Mouse (Mus musculus) stomach, embryonic 15.5 days (tissue): Measurements from ENCODE around the gene Irak1. TPM values are rescaled to one million over a fixed set of nuclear protein-coding genes. Genes with fewer than 3 reads are reported as not detected.

Source experiments
- ATAC-seq: fragments of 200-750 bp; cut with Nextera tagmentation; 2 replicates; pipeline ENCODE4 v1.8.0; 2017; ENCODE audit warnings: low read depth, moderate number of reproducible peaks, moderate TSS enrichment; ENCODE audit not compliant: insufficient read depth, low FRiP score
- H3K27ac ChIP-seq: fragments of 300-500 bp; sonication (generic); 2 replicates; pipeline ENCODE4 v1.5.1; 2015; ENCODE audit warnings: mild to moderate bottlenecking, inconsistent platforms
- H3K27me3 ChIP-seq: fragments of 300-500 bp; sonication (generic); replicated peaks from 2 replicates; pipeline ENCODE4 v1.6.1; 2015; ENCODE audit warnings: inconsistent platforms
- H3K36me3 ChIP-seq: fragments of 300-500 bp; sonication (generic); 2 replicates; pipeline ENCODE4 v1.6.1; 2015; ENCODE audit warnings: inconsistent platforms
- H3K4me1 ChIP-seq: fragments of 300-500 bp; sonication (generic); 2 replicates; pipeline ENCODE4 v1.6.1; 2015; ENCODE audit warnings: inconsistent platforms
- H3K4me2 ChIP-seq: fragments of 300-500 bp; sonication (generic); 2 replicates; pipeline ENCODE4 v1.6.1; 2015; ENCODE audit warnings: mild to moderate bottlenecking, inconsistent platforms
- H3K4me3 ChIP-seq: fragments of 300-500 bp; sonication (generic); replicated peaks from 2 replicates; pipeline ENCODE4 v1.5.1; 2015; ENCODE audit warnings: inconsistent platforms
- H3K9ac ChIP-seq: fragments of 300-500 bp; sonication (generic); 2 replicates; pipeline ENCODE4 v1.6.1; 2015; ENCODE audit warnings: inconsistent platforms
- H3K9me3 ChIP-seq: fragments of 300-500 bp; sonication (generic); 2 replicates; pipeline ENCODE4 v1.6.1; 2016; ENCODE audit warnings: inconsistent platforms
- WGBS: fragments of 180-500 bp; shearing (Covaris S2); methylation state at CpG from one replicate; pipeline ENCODE4 v1.1.7; 2015; 5-methylcytosine and 5-hydroxymethylcytosine counted together
- polyA plus RNA-seq: library from polyadenylated mRNA; unstranded; fragments of >200 nt; fragmentation: Nextera tagmentation; extraction: Ambion mirVana; gene quantifications from 2 replicates; pipeline ENCODE4 v1.2.1, GENCODE M21; 2015

Irak1 gene
- polyA plus RNA-seq, result 68.3 and 71.1 TPM in 2 replicates

DNA sequence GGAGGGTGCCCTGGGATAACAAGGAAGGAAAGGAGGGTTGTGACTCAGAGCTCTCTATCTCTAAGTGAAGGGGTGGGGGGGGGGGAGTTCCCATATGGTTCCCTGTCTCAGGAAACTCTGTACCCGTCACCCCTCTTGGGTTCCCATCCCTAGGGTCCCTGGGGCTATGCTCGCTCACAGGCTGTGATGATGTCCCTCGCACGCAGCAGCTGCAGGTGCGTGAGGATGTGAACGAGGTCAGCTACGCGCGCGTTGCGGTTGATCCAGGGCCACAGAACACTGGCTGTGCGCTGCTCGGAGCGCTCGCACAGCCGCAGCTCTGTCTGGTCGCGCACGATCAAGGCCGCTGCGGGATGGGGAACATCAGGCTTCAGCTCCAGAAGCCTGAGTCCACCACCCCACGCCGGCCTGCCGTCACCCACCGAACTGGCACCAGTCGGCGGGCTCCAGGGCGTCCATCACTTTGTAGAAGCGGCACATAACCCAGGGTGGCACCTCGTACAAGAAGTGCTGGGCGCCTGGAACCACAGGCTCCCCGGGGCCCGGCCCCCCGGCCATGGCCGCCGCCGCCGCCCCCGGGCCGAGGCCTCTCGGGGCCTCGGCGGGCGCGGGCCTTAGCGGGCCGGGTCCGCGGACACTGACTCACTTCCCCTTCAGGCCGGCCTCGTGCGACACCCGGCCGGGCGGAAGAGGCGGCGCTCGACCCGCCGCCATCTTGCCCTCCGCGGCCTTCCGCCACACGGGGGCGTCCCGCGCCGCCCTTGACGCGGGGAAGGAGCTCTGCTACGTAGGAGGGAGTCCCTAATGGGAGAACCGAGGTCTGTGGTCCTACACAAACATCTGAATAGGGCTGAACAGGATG is at the start of gene Irak1:
TSS of gene Irak1 (minus strand) at position 731 of the 862 bp plus-strand sequence.
- peak within 1 kb of the TSS; percentile 53 for H3K4me2 ChIP-seq
- H3K27me3 ChIP-seq, result no peaks in the 10 kb centered on the region
- H3K4me3 ChIP-seq, result peak within 1 kb of the TSS; percentile 58
- no peaks in the 10 kb centered on the region for H3K4me1 ChIP-seq
- H3K27ac ChIP-seq, result peak within 1 kb of the TSS; percentile 77
- WGBS, result 19% methylated on average over 66 of the region's 72 CpGs
- peak; percentile 87 for ATAC-seq
- H3K36me3 ChIP-seq, result no peaks in the 10 kb centered on the region
- H3K9me3 ChIP-seq, result no peaks in the 10 kb centered on the region
- H3K9ac ChIP-seq, result peak within 1 kb of the TSS; percentile 71

- Histone ChIP-seq H3K27ac (no peak overlapping the region), H3K4me3 (no peak overlapping the region), H3K9ac (no peak overlapping the region)
Measured at GRCm38 (mm10) chrX:74070794-74071193, 47.1 kb upstream of the Irak1 start.

DNA sequence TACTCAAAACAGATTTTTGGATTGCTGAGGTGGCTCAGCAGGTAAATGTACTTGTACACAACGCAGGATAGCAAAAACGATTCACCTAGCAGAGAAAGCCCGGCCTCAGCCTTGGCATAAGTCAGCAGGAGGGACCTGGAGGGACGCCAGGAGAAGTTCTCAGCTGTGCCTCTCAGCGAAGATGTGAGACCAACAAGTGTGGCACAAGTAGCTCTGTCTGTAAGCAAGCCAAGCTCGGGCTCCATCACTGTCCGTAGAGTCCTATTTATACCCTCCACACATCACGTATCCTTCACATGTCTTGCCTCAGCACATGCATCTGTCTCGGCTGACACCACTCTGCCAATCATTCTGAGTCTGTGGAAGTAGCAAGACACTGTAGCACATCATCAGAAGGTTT is 44.2 kb upstream of the Irak1 start:
- Histone ChIP-seq H3K4me2 (no peak overlapping the region), H3K4me3 (no peak overlapping the region), H3K36me3 (no peaks in the 10 kb centered on the region), H3K9ac (no peak overlapping the region), H3K27ac (no peak overlapping the region), H3K27me3 (no peaks in the 10 kb centered on the region), H3K9me3 (no peaks in the 10 kb centered on the region), H3K4me1 (no peaks in the 10 kb centered on the region)
- no peak for ATAC-seq
- WGBS, result 78% methylated on average over 9 of the region's 9 CpGs

More at GRCm38 (mm10) chrX:74070794-74071193, 47.1 kb upstream of the Irak1 start:
- Histone ChIP-seq H3K36me3 (no peaks in the 10 kb centered on the region), H3K4me1 (no peaks in the 10 kb centered on the region), H3K27me3 (no peaks in the 10 kb centered on the region), H3K4me2 (no peak overlapping the region), H3K9me3 (no peaks in the 10 kb centered on the region)
- no peak for ATAC-seq

DNA sequence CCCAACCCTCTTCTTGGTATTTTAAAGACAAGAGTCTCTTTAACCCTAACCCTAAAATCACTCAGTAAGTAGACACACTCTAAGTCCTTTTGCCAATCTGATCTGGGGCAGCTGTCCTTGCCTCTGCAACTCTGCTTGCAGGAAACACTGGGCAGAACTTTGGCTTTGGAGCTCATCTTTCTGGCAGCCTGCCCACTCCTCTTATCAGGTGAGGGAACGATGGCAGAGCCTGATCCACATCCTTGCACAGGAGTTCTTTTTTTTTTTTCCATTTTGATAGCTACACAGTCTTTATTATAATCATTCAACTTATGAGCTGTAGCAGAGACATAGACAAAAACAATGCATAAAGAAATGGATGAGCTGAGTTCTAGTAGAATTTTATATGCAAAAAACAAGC is 21.4 kb upstream of the Irak1 start:
- Histone ChIP-seq H3K4me2 (no peak overlapping the region), H3K27me3 (no peaks in the 10 kb centered on the region), H3K27ac (no peak overlapping the region), H3K36me3 (no peaks in the 10 kb centered on the region), H3K4me3 (no peak overlapping the region), H3K9ac (no peak overlapping the region), H3K9me3 (no peaks in the 10 kb centered on the region), H3K4me1 (no peaks in the 10 kb centered on the region)
- ATAC-seq, result no peak
- 57% methylated on average over 1 of the region's 1 CpGs for WGBS

- 77% methylated on average over 5 of the region's 5 CpGs for WGBS
- Histone ChIP-seq H3K36me3 (no peaks in the 10 kb centered on the region), H3K27me3 (no peaks in the 10 kb centered on the region), H3K4me2 (no peak overlapping the region), H3K4me1 (no peaks in the 10 kb centered on the region), H3K4me3 (no peak overlapping the region), H3K9me3 (no peaks in the 10 kb centered on the region), H3K9ac (no peak overlapping the region), H3K27ac (no peak overlapping the region)
- no peak for ATAC-seq
Measured at GRCm38 (mm10) chrX:74037702-74038375, 14.1 kb upstream of the Irak1 start.

DNA sequence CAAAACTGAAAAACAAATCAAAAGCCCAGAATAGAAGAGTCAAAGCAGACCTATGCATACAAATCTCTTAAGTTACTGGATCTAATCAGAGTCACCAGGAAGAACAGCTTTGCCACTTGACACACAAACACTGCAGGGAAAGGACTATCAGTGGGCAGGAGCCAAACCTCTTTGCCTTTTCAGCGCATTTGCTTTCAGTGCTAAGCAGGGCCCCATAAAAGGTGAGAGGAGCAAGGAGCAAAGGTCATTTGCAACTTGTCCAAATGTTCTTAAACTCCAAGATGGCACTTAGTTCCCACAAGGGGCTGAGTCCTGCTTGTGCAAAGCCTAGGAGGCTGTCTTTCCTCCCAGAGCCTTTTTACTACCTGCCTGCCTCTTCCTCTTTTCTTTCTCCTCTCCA is 6.3 kb upstream of the Irak1 start:
- H3K4me1 ChIP-seq, result no peaks in the 10 kb centered on the region
- H3K36me3 ChIP-seq, result no peaks in the 10 kb centered on the region
- no peak for ATAC-seq
- H3K27me3 ChIP-seq, result no peaks in the 10 kb centered on the region
- 69% methylated on average over 1 of the region's 1 CpGs for WGBS
- H3K4me2 ChIP-seq, result no peak overlapping the region
- no peaks in the 10 kb centered on the region for H3K9me3 ChIP-seq
- no peak overlapping the region for H3K4me3 ChIP-seq
- no peak overlapping the region for H3K9ac ChIP-seq
- H3K27ac ChIP-seq, result no peak overlapping the region

DNA sequence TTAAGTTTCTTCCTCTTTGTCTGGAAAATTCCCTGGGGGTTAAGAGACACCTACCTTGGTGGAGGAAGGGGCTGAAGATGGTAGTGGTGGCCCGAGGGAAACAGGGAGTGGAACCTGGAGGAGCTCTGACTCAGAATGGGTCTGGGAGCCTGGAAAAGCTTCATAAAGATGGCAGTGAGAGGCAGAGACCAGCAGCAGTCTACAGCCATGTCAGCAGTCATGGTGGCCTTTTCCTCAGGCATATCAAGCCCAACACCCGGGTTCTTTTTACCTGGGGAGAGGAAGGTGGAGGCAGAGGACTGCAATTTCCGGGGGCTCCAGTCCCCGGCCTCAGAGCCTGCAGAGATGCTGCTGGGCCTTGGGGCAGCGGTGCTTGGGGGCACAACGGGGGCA is 927 bp downstream of the Irak1 start:
- 17% methylated on average over 4 of the region's 6 CpGs for WGBS
- H3K9ac ChIP-seq, result 0 out of 2 replicates have a peak overlapping the region, but pooled peaks have one; percentile 22
- H3K4me1 ChIP-seq, result no peaks in the 10 kb centered on the region
- no peaks in the 10 kb centered on the region for H3K36me3 ChIP-seq
- peak overlapping the region; percentile 53 for H3K4me2 ChIP-seq
- H3K27me3 ChIP-seq, result no peaks in the 10 kb centered on the region
- H3K27ac ChIP-seq, result no peak overlapping the region
- no peaks in the 10 kb centered on the region for H3K9me3 ChIP-seq
- ATAC-seq, result no peak
- peak overlapping the region; percentile 58 for H3K4me3 ChIP-seq

GRCm38 (mm10) chrX:74014597-74014996 is 9.1 kb downstream of the Irak1 start:
- Histone ChIP-seq H3K9me3 (no peaks in the 10 kb centered on the region), H3K9ac (no peak overlapping the region), H3K4me2 (no peak overlapping the region), H3K27me3 (no peaks in the 10 kb centered on the region), H3K4me3 (no peak overlapping the region), H3K36me3 (0 out of 2 replicates have a peak, but pooled peaks cover 2% of the 10 kb centered on the region), H3K4me1 (no peaks in the 10 kb centered on the region), H3K27ac (no peak overlapping the region)
- 100% methylated on average over 1 of the region's 1 CpGs for WGBS
- ATAC-seq, result no peak

GRCm38 (mm10) chrX:74008063-74008462 is 15.7 kb downstream of the Irak1 start:
- no peaks in the 10 kb centered on the region for H3K9me3 ChIP-seq
- no peaks in the 10 kb centered on the region for H3K4me1 ChIP-seq
- no peaks in the 10 kb centered on the region for H3K36me3 ChIP-seq
- 41% methylated on average over 8 of the region's 8 CpGs for WGBS
- no peak overlapping the region for H3K4me3 ChIP-seq
- H3K27ac ChIP-seq, result no peak overlapping the region
- H3K4me2 ChIP-seq, result no peak overlapping the region
- no peaks in the 10 kb centered on the region for H3K27me3 ChIP-seq
- H3K9ac ChIP-seq, result no peak overlapping the region
- no peak for ATAC-seq

DNA sequence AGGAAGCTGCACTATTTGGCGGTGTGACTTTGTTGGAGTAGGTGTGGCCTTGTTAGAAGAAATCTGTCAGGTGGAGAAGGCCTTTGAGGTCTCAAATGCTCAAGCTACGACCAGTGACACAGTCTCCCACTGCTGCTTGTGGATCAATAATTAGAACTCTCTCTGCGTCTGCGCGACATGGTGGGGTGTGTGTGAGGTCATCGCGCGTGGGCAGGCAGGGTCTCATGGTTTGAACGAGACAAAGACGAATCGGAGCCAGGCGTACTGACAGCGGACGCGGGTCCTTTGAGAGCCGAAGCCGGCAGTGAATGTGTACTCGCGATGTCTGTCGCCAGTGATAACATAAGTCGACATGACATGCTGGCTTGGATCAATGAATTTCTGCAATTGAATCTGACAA is 17.3 kb downstream of the Irak1 start:
- ATAC-seq, result no peak
- H3K27ac ChIP-seq, result no peak overlapping the region
- no peaks in the 10 kb centered on the region for H3K9me3 ChIP-seq
- no peaks in the 10 kb centered on the region for H3K36me3 ChIP-seq
- 75% methylated on average over 21 of the region's 21 CpGs for WGBS
- no peak overlapping the region for H3K4me3 ChIP-seq
- H3K4me2 ChIP-seq, result no peak overlapping the region
- H3K4me1 ChIP-seq, result no peaks in the 10 kb centered on the region
- no peak overlapping the region for H3K9ac ChIP-seq
- no peaks in the 10 kb centered on the region for H3K27me3 ChIP-seq

DNA sequence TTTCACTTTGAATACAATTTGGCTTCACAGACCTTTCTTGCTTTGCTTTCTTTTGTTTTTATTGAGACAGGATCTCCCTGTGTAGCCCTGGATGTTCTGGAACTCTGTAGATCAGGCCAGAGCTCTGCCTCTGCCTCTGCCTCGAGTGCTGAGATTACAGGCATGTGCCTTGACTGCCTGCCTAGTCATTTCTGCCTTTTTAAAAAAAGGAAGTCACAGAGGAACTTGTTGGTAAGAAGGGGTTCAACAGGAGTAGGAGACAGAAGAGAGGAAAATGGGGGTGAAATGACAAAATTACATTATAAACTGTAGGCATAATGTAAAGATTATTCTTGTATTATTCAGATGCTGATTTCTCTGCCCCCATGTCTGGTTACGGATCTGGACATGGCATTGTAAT is 20.1 kb downstream of the Irak1 start:
- Histone ChIP-seq H3K4me3 (no peak overlapping the region), H3K4me2 (no peak overlapping the region), H3K9ac (no peak overlapping the region), H3K36me3 (no peaks in the 10 kb centered on the region), H3K9me3 (no peaks in the 10 kb centered on the region), H3K4me1 (no peaks in the 10 kb centered on the region; the same call in 1 of the 2 replicates), H3K27me3 (no peaks in the 10 kb centered on the region), H3K27ac (no peak overlapping the region)
- ATAC-seq, result no peak
- 55% methylated on average over 2 of the region's 2 CpGs for WGBS

GRCm38 (mm10) chrX:74001024-74001423 is 22.7 kb downstream of the Irak1 start:
- ATAC-seq, result no peak
- no peak overlapping the region for H3K9ac ChIP-seq
- no peak overlapping the region for H3K27ac ChIP-seq
- H3K36me3 ChIP-seq, result no peaks in the 10 kb centered on the region
- H3K9me3 ChIP-seq, result no peaks in the 10 kb centered on the region
- 68% methylated on average over 3 of the region's 3 CpGs for WGBS
- no peak overlapping the region for H3K4me2 ChIP-seq
- no peaks in the 10 kb centered on the region for H3K27me3 ChIP-seq
- H3K4me1 ChIP-seq, result no peaks in the 10 kb centered on the region; the same call in 1 of the 2 replicates
- H3K4me3 ChIP-seq, result no peak overlapping the region
